8 mouse cellular contexts compared by ENCODE assay signal in the genomic region with DNA sequence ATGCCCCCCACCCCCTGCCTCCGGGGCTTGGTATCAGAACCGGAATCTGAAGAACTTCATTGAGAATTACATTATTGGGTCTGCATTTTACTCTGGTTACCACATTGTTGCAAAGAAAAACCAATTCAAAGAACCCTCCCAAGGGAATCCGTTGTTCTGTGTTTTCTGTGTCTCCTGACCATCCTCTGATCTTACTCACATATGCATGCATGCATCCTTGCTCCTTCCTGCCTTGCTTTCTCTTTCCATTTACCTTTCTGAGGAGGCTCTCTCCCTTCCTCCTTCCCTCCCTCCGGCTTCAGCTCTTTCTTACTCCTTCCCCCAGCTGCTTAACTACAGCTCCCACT. TPM values are rescaled to one million over a fixed set of nuclear protein-coding genes. Genes with fewer than 3 reads are reported as not detected.
A peak's percentile ranks its signal among the peaks of the same experiment; 100 is the strongest.
DNase-seq lines count a peak whose midpoint lies in the region; ATAC-seq and TF ChIP-seq lines count a peak whose summit lies in the region.

No protein-coding gene starts in this region.

- peaks cover 2% of the 10 kb centered on the region; the same call in 1 of the 2 replicates for H3K4me1 ChIP-seq in heart, adult 2 months (ENCODE audit: control insufficient read depth, insufficient read depth, low read length)
- 0 out of 2 replicates have a peak, but pooled peaks cover 2% of the 10 kb centered on the region for H3K4me1 ChIP-seq in thymus, adult 2 months (replicated peaks; ENCODE audit: control insufficient read depth, insufficient read depth, low read length)
- no peaks in the 10 kb centered on the region for H3K4me1 ChIP-seq in liver, embryonic 14.5 days (replicated peaks; ENCODE audit: control insufficient read depth in 2 of 2, insufficient read depth in 2 of 2, low read length in 1 of 2)

- H3K36me3 ChIP-seq in heart, adult 2 months (ENCODE audit: control insufficient read depth, insufficient read depth, low read length): no peaks in the 10 kb centered on the region
- H3K36me3 ChIP-seq in thymus, adult 2 months (ENCODE audit: control insufficient read depth, insufficient read depth, low read length): no peaks in the 10 kb centered on the region
- no peaks in the 10 kb centered on the region for H3K36me3 ChIP-seq in liver, embryonic 14.5 days (replicated peaks; ENCODE audit: control insufficient read depth, insufficient read depth, low read depth)

- WGBS in heart, adult 2 months: 36% methylated on average over 4 of the region's 4 CpGs
- 58% methylated on average over 4 of the region's 4 CpGs for WGBS in thymus, adult 2 months
- 23% methylated on average over 4 of the region's 4 CpGs for WGBS in liver, embryonic 14.5 days (ENCODE audit: insufficient replicate concordance)

- H3K9ac ChIP-seq in heart, adult 2 months (ENCODE audit: low read depth, low read length): no peak overlapping the region
- no peak overlapping the region for H3K9ac ChIP-seq in liver, embryonic 14.5 days (replicated peaks)

- H3K27ac ChIP-seq in heart, adult 2 months: no peak overlapping the region
- H3K27ac ChIP-seq in thymus, adult 2 months (ENCODE audit: control insufficient read depth, insufficient read depth, low read length): no peak overlapping the region
- no peak overlapping the region for H3K27ac ChIP-seq in liver, embryonic 14.5 days

- H3K4me2 ChIP-seq in liver, embryonic 14.5 days (ENCODE audit: low read depth): peak overlapping the region; percentile 34

- no peak for TF ChIP-seq POLR2A in heart, adult 2 months (IDR thresholded peaks at IDR 0.05; ENCODE audit: insufficient read depth, low read depth, low read length)
- TF ChIP-seq POLR2A in thymus, adult 2 months (IDR thresholded peaks at IDR 0.05; ENCODE audit: control insufficient read depth, extremely low read depth, insufficient read depth, low read length, poor library complexity): no peak

- no peak for ATAC-seq in liver, embryonic 14.5 days (ENCODE audit: insufficient read depth)
- ATAC-seq in erythroid progenitor cell, adult 5-6 weeks (replicated peaks; ENCODE audit: low FRiP score, poor library complexity, severe bottlenecking): no peak

- TF ChIP-seq CTCF in heart, adult 2 months (IDR thresholded peaks at IDR 0.05): no peak
- no peak for TF ChIP-seq CTCF in thymus, adult 2 months (IDR thresholded peaks at IDR 0.05; ENCODE audit: borderline replicate concordance, control insufficient read depth, extremely low read depth, insufficient read depth, low read length, poor library complexity)
- no peak for TF ChIP-seq CTCF in liver, embryonic 14.5 days (IDR thresholded peaks at IDR 0.05; ENCODE audit: low read depth)

- no peak for DNase-seq in heart, adult 2 months
- DNase-seq in heart, adult 11 months: no peak
- no peak for DNase-seq in thymus, adult 2 months
- no peak for DNase-seq in thymus, postnatal 25 days
- no peak for DNase-seq in liver, embryonic 14.5 days (ENCODE audit: low read depth in 3 of 3, low spot score in 3 of 3)
- DNase-seq in frontal cortex, adult 2 months (ENCODE audit: extremely low spot score in 1 of 2, low spot score in 1 of 2): no peak
- no peak for DNase-seq in gastrocnemius, postnatal 4 days (ENCODE audit: low spot score in 2 of 2)

- no peaks in the 10 kb centered on the region for H3K27me3 ChIP-seq in heart, adult 2 months (ENCODE audit: control insufficient read depth, insufficient read depth, low read length)
- no peaks in the 10 kb centered on the region; the same call in 1 of the 2 replicates for H3K27me3 ChIP-seq in thymus, adult 2 months (ENCODE audit: control insufficient read depth, insufficient read depth, low read length)
- peaks cover 18% of the 10 kb centered on the region for H3K27me3 ChIP-seq in liver, embryonic 14.5 days (ENCODE audit: control insufficient read depth, insufficient read depth, low read length)

- no peaks in the 10 kb centered on the region for H3K79me2 ChIP-seq in heart, adult 2 months (replicated peaks; ENCODE audit: control insufficient read depth, insufficient read depth, low read length)

- intact Hi-C loops in heart, adult 2 months (cut with DNase I): no loop called here

- peak overlapping the region; percentile 45 for H3K4me3 ChIP-seq in heart, adult 2 months
- peak overlapping the region; percentile 26; the same call in 1 of the 2 replicates for H3K4me3 ChIP-seq in thymus, adult 2 months (ENCODE audit: control insufficient read depth, insufficient read depth, low read length)
- H3K4me3 ChIP-seq in liver, embryonic 14.5 days (ENCODE audit: insufficient read depth in 1 of 2, low read depth in 2 of 2, low read length in 2 of 2): 0 out of 4 replicates have a peak overlapping the region, but pooled peaks of 1 of the 2 experiments have one; percentile 8

- TF ChIP-seq EP300 in heart, adult 2 months (IDR thresholded peaks at IDR 0.05; ENCODE audit: insufficient read depth, low read depth, low read length): no peak
- no peak for TF ChIP-seq EP300 in liver, embryonic 14.5 days (IDR thresholded peaks at IDR 0.05; ENCODE audit: low read depth)

- no peaks in the 10 kb centered on the region for H3K9me3 ChIP-seq in liver, embryonic 14.5 days (ENCODE audit: control insufficient read depth, low read length)

RNA-seq across cellular contexts. Expression of gene Sgk1, which starts 0.2 kb away (rescaled TPM):
- 10 to 100 TPM; 64.7 to 89.1 TPM for total RNA-seq in heart, adult 2 months (2021)
- 31.9 and 43.5 TPM in 2 replicates for polyA plus RNA-seq in heart, adult 2 months (2012; rRNA removed)
- polyA plus RNA-seq in thymus, adult 2 months (2012; rRNA removed): 16.5 and 18.7 TPM in 2 replicates
- 5.3 and 8.5 TPM in 2 replicates for polyA plus RNA-seq in liver, embryonic 14.5 days (2012; rRNA removed)
- 9.2 and 10.3 TPM in 2 replicates for polyA plus RNA-seq in liver, embryonic 14.5 days (2014; fragmentation: Nextera tagmentation; extraction: Ambion mirVana)
- polyA plus RNA-seq in frontal cortex, adult 2 months (2012; rRNA removed): 42.8 and 50.9 TPM in 2 replicates
- 10 to 100 TPM; 58.2 to 81.3 TPM for total RNA-seq in gastrocnemius, postnatal 4 days (2021)
- 2.5 and 7.2 TPM in 2 replicates for total RNA-seq in erythroid progenitor cell, adult 5-6 weeks (2015; ENCODE audit: low replicate concordance)
- total RNA-seq in erythroid progenitor cell, adult 5-6 weeks (2017; ENCODE audit: low replicate concordance): 3.0 and 5.5 TPM in 2 replicates
